17 mouse cellular contexts compared by ENCODE assay signal in the genomic region with DNA sequence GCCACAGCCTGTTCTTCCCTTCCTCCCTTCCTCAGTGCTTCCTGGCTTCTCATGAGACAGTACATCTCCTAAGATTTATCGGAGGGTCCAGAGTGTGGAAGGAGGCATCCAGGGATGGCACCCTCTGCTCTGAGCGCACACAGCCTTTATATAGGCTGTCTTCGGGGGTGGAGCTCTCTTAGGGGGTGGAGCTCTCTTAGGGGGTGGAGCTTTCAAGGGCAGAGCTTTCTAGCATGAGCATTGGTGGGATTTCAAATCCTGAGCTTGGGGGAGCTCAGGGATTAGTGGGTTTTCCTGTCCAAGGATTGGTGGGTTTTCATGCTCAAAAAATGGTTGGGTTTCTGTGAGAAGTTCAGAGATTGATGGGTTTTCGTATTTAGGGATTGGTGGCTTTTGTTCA.
"Had no signal": no experiment of that assay in that cellular context is flagged by ENCODE, and none has a peak within 500 bp of the region (broad histone marks: within the 10 kb centered on the region; RNA-seq: fewer than 3 reads in every experiment).

No protein-coding gene starts in this region.

- H3K9ac ChIP-seq: liver, postnatal 0 days; lung, embryonic 15.5 days; midbrain, embryonic 12.5 days; midbrain, embryonic 15.5 days; neural tube, embryonic 12.5 days; stomach, embryonic 15.5 days had no signal

- H3K27ac ChIP-seq: lung, embryonic 15.5 days; macrophage; midbrain, embryonic 12.5 days; midbrain, embryonic 15.5 days; neural tube, embryonic 12.5 days; stomach, embryonic 15.5 days; stomach, postnatal 0 days had no signal

- H3K4me3 ChIP-seq: lung, embryonic 15.5 days; megakaryocyte, embryonic 14.5 days; midbrain, embryonic 12.5 days; midbrain, embryonic 15.5 days; neural tube, embryonic 12.5 days; stomach, embryonic 15.5 days had no signal

- DNase-seq: liver, postnatal 0 days; lung, adult 2 months; lung, postnatal 14 days; lung, postnatal 36 days; right cerebral cortex, postnatal 14 days; thymus, adult 2 months; thymus, postnatal 25 days; thymus, postnatal 4 days had no signal

- H3K9me3 ChIP-seq: lung, embryonic 15.5 days; midbrain, embryonic 12.5 days; midbrain, embryonic 15.5 days; neural tube, embryonic 12.5 days; stomach, embryonic 15.5 days had no signal

- H3K27me3 ChIP-seq: lung, embryonic 15.5 days; midbrain, embryonic 12.5 days; midbrain, embryonic 15.5 days; neural tube, embryonic 12.5 days; stomach, embryonic 15.5 days had no signal

- H3K4me1 ChIP-seq: lung, embryonic 15.5 days; midbrain, embryonic 12.5 days; midbrain, embryonic 15.5 days; stomach, embryonic 15.5 days had no signal

- ATAC-seq: liver, postnatal 0 days; lung, postnatal 0 days; midbrain, embryonic 15.5 days had no signal

- H3K4me2 ChIP-seq: lung, embryonic 15.5 days; midbrain, embryonic 12.5 days; midbrain, embryonic 15.5 days; neural tube, embryonic 12.5 days; stomach, embryonic 15.5 days had no signal

- H3K36me3 ChIP-seq: midbrain, embryonic 15.5 days; neural tube, embryonic 12.5 days had no signal
